ENCODE assay signal across 8 mouse cellular contexts in genomic region chr5:146948041-146948507, GRCm38 (mm10). TPM values are rescaled to one million over a fixed set of nuclear protein-coding genes. Genes with fewer than 3 reads are reported as not detected.
DNase-seq lines count a peak whose midpoint lies in the region; ATAC-seq and TF ChIP-seq lines count a peak whose summit lies in the region.

No protein-coding gene starts in this region.

- H3K4me2 ChIP-seq in liver, embryonic 14.5 days (ENCODE audit: low read depth) = peak overlapping the region; percentile 84

- peak overlapping the region; percentile 76 for H3K9ac ChIP-seq in liver, embryonic 14.5 days (replicated peaks)

- no peak for TF ChIP-seq CTCF in liver, embryonic 14.5 days (IDR thresholded peaks at IDR 0.05; ENCODE audit: low read depth)

- DNase-seq in thymus, postnatal 0 days (ENCODE audit: low spot score) = peak; percentile 7
- no peak for DNase-seq in thymus, adult 18-20 months
- DNase-seq in liver, embryonic 14.5 days (ENCODE audit: low read depth in 3 of 3, low spot score in 3 of 3) = no peak
- no peak for DNase-seq in yolk sac, embryonic 10.5 days (ENCODE audit: low spot score)
- no peak for DNase-seq in right cerebral cortex, adult 18-20 months
- DNase-seq in gastrocnemius, adult 18-20 months (ENCODE audit: low spot score) = no peak

- peaks cover 27% of the 10 kb centered on the region for H3K4me1 ChIP-seq in erythroblast, embryonic 14.5 days (ENCODE audit: control insufficient read depth)
- peaks cover 13 to 18% of the 10 kb centered on the region in 2 experiments for H3K4me1 ChIP-seq in liver, embryonic 14.5 days (replicated peaks; ENCODE audit: control insufficient read depth in 2 of 2, insufficient read depth in 2 of 2, low read length in 1 of 2)

- H3K4me3 ChIP-seq in erythroblast, embryonic 14.5 days (replicated peaks) = peak overlapping the region; percentile 72
- peak overlapping the region; percentile 72 to 73 for H3K4me3 ChIP-seq in liver, embryonic 14.5 days (ENCODE audit: insufficient read depth in 1 of 2, low read depth in 2 of 2, low read length in 2 of 2)

- TF ChIP-seq EP300 in liver, embryonic 14.5 days (IDR thresholded peaks at IDR 0.05; ENCODE audit: low read depth) = no peak

- H3K9me3 ChIP-seq in erythroblast, embryonic 14.5 days (ENCODE audit: control insufficient read depth, low read length) = peaks cover 6% of the 10 kb centered on the region
- no peaks in the 10 kb centered on the region for H3K9me3 ChIP-seq in liver, embryonic 14.5 days (ENCODE audit: control insufficient read depth, low read length)

- 7% methylated on average over 10 of the region's 10 CpGs for WGBS in liver, embryonic 14.5 days (ENCODE audit: insufficient replicate concordance)

- no peaks in the 10 kb centered on the region for H3K27me3 ChIP-seq in erythroblast, embryonic 14.5 days (ENCODE audit: control insufficient read depth)
- no peaks in the 10 kb centered on the region for H3K27me3 ChIP-seq in liver, embryonic 14.5 days (ENCODE audit: control insufficient read depth, insufficient read depth, low read length)

- H3K27ac ChIP-seq in liver, embryonic 14.5 days = peak overlapping the region; percentile 59

- no peak for ATAC-seq in erythroblast, adult 5-6 weeks (replicated peaks; ENCODE audit: low FRiP score, poor library complexity, severe bottlenecking)
- ATAC-seq in liver, embryonic 14.5 days (ENCODE audit: insufficient read depth) = no peak

- peaks cover 33% of the 10 kb centered on the region for H3K36me3 ChIP-seq in erythroblast, embryonic 14.5 days (ENCODE audit: control insufficient read depth)
- H3K36me3 ChIP-seq in liver, embryonic 14.5 days (replicated peaks; ENCODE audit: control insufficient read depth, insufficient read depth, low read depth) = peaks cover 13% of the 10 kb centered on the region

RNA-seq across cellular contexts. Expression of gene Gtf3a, which starts 0.4 kb away (rescaled TPM):
- polyA plus RNA-seq in erythroblast, embryonic 14.5 days (2012) = 4.9 and 6.2 TPM in 2 replicates
- 5.0 and 46.5 TPM in 2 replicates for total RNA-seq in erythroblast, adult 5-6 weeks (2015; ENCODE audit: low replicate concordance)
- 22.2 and 23.8 TPM in 2 replicates for total RNA-seq in erythroblast, adult 5-6 weeks (2017; ENCODE audit: low replicate concordance)
- 150 and 156 TPM in 2 replicates for polyA plus RNA-seq in thymus, postnatal 0 days (2015; fragmentation: Nextera tagmentation; extraction: Ambion mirVana)
- 20.9 and 31.3 TPM in 2 replicates for polyA plus RNA-seq in liver, embryonic 14.5 days (2012; rRNA removed)
- 37.7 and 41.4 TPM in 2 replicates for polyA plus RNA-seq in liver, embryonic 14.5 days (2014; fragmentation: Nextera tagmentation; extraction: Ambion mirVana)
- total RNA-seq in gastrocnemius, adult 18-20 months (2021) = 10 to 100 TPM; 26.4 to 27.9 TPM

RNA-seq across cellular contexts. Expression of gene Mtif3, which starts 15.5 kb away (rescaled TPM):
- 0.55 and 0.79 TPM in 2 replicates for polyA plus RNA-seq in erythroblast, embryonic 14.5 days (2012)
- 0.42 and 0.58 TPM in 2 replicates for total RNA-seq in erythroblast, adult 5-6 weeks (2015; ENCODE audit: low replicate concordance)
- 3.8 and 7.5 TPM in 2 replicates for total RNA-seq in erythroblast, adult 5-6 weeks (2017; ENCODE audit: low replicate concordance)
- 28.4 and 31.3 TPM in 2 replicates for polyA plus RNA-seq in thymus, postnatal 0 days (2015; fragmentation: Nextera tagmentation; extraction: Ambion mirVana)
- polyA plus RNA-seq in liver, embryonic 14.5 days (2012; rRNA removed) = 3.7 and 6.1 TPM in 2 replicates
- 12.2 and 13.7 TPM in 2 replicates for polyA plus RNA-seq in liver, embryonic 14.5 days (2014; fragmentation: Nextera tagmentation; extraction: Ambion mirVana)
- total RNA-seq in gastrocnemius, adult 18-20 months (2021) = 10 to 100 TPM; 22.1 to 24.3 TPM
